Mouse (Mus musculus) intestine, embryonic 14.5 days (tissue): ENCODE results near the gene Ube2j2. TPM values are rescaled to one million over a fixed set of nuclear protein-coding genes. Genes with fewer than 3 reads are reported as not detected.

ENCODE experiments used
- ATAC-seq: fragments of 200-750 bp; cut with Nextera tagmentation; replicated peaks from 2 replicates; pipeline ENCODE4 v1.8.0; 2017; ENCODE audit warnings: low read depth, moderate number of reproducible peaks, moderate TSS enrichment, moderate library complexity; ENCODE audit not compliant: low FRiP score, low TSS enrichment
- DNase-seq: peaks from one replicate; pipeline ENCODE4 v3.0.0-alpha.2; 2018; ENCODE audit warnings: low spot score
- H3K27ac ChIP-seq: fragments of 300-500 bp; sonication (generic); 2 replicates; pipeline ENCODE4 v1.5.1; 2014; ENCODE audit warnings: low read depth, mild to moderate bottlenecking, control low read depth
- H3K27me3 ChIP-seq: fragments of 300-500 bp; sonication (generic); replicated peaks from 2 replicates; pipeline ENCODE4 v1.6.1; 2014; ENCODE audit warnings: low read length, control low read depth; ENCODE audit not compliant: control insufficient read depth, insufficient read depth
- H3K36me3 ChIP-seq: fragments of 300-500 bp; sonication (generic); 2 replicates; pipeline ENCODE4 v1.6.1; 2014; ENCODE audit warnings: low read length, control low read depth; ENCODE audit not compliant: control insufficient read depth, insufficient read depth
- H3K4me1 ChIP-seq: fragments of 300-500 bp; sonication (generic); replicated peaks from 2 replicates; pipeline ENCODE4 v1.6.1; 2014; ENCODE audit warnings: low read length, control low read depth, mixed read lengths; ENCODE audit not compliant: control insufficient read depth, insufficient read depth
- H3K4me2 ChIP-seq: fragments of 300-500 bp; sonication (generic); 2 replicates; pipeline ENCODE4 v1.6.1; 2014; ENCODE audit warnings: low read length
- H3K4me3 ChIP-seq: fragments of 300-500 bp; sonication (generic); 2 replicates; pipeline ENCODE4 v1.5.1; 2014; ENCODE audit warnings: low read depth, low read length, control low read depth, mixed read lengths
- H3K9ac ChIP-seq: fragments of 300-500 bp; sonication (generic); 2 replicates; pipeline ENCODE4 v1.6.1; 2014; ENCODE audit warnings: mild to moderate bottlenecking, low read length
- H3K9me3 ChIP-seq: fragments of 300-500 bp; sonication (generic); 2 replicates; pipeline ENCODE4 v1.6.1; 2016; ENCODE audit warnings: low read length, control low read depth; ENCODE audit not compliant: control insufficient read depth
- WGBS: fragments of 180-500 bp; shearing (Covaris S2); extraction: QIAGEN DNeasy Blood & Tissue Kit; methylation state at CpG from one replicate; pipeline ENCODE4 v1.1.7; 2014; 5-methylcytosine and 5-hydroxymethylcytosine counted together
- polyA plus RNA-seq: library from polyadenylated mRNA; unstranded; fragments of >200 nt; fragmentation: Nextera tagmentation; extraction: Ambion mirVana; gene quantifications from 2 replicates; pipeline ENCODE4 v1.2.1, GENCODE M21; 2014

The Ube2j2 gene
- polyA plus RNA-seq, 1 experiment from 2014 or later: 124 TPM

DNA sequence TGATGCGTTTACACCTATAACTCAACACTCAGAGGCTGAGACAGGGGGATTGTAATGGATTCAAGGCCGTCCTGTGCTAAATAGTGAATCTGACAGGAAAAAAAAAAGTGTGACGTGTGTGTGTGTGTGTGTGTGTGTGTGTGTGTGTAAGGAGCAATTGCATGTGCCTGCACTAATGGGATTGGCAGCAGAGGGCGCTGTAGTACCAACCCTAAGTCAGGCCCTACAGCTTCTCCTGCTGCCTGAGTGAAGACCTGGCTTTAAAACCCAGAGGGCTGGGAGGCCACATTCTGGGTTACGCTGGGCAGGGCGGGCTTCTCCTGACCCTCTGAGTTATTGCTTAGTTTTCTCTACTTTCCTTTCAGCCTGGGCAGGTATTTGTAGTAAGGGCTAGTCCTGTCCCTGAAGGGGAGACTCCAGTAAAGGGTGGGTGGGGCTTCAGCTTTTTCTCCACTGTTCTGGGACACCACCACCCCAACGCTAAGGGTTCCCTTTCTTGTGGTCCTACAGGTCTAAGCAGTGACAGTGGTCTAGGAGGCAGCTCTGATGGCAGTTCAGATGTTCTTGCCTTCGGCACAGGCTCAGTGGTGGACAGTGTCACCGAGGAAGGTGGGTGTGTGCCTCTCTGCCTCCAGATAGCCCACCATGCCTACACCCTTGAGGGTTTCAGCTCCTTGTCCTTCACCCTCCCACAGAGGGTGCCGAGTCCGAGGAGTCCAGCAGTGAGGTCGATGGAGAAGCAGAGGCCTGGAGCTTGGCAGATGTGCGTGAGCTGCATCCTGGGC lies 39.1 kb upstream of the Ube2j2 start:
- no peak overlapping the region for H3K9ac ChIP-seq
- no peak overlapping the region for H3K27ac ChIP-seq
- no peaks in the 10 kb centered on the region for H3K4me1 ChIP-seq
- DNase-seq (no peak), ATAC-seq (no peak)
- 92% methylated on average over 13 of the region's 13 CpGs for WGBS
- no peaks in the 10 kb centered on the region for H3K27me3 ChIP-seq
- peaks cover 59% of the 10 kb centered on the region for H3K36me3 ChIP-seq
- H3K4me2 ChIP-seq: no peak overlapping the region
- H3K9me3 ChIP-seq: no peaks in the 10 kb centered on the region
- H3K4me3 ChIP-seq: no peak overlapping the region

DNA sequence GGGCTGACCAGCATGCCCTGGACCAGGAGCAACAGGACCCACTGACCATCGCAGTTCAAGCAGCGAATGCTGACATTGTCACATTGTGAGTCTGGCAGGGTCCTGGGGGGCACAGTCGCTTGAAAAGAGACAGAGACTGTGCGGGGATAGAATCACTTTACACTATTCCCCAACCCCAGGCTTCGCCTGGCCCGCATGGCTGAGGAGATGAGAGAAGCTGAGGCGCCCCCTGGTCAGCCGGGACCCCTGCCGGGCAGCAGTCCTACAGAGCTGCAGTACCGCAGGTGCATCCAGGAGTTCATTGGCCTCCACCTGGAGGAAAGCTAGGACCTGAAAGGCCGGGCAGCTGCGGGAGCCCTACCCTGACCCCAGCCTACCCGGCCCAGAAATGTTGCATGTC lies 38.0 kb upstream of the Ube2j2 start:
- Histone ChIP-seq H3K27me3 (no peaks in the 10 kb centered on the region), H3K4me3 (no peak overlapping the region), H3K27ac (no peak overlapping the region), H3K9me3 (no peaks in the 10 kb centered on the region), H3K9ac (no peak overlapping the region), H3K36me3 (peaks cover 50% of the 10 kb centered on the region), H3K4me1 (no peaks in the 10 kb centered on the region), H3K4me2 (no peak overlapping the region)
- ATAC-seq: no peak
- no peak for DNase-seq
- WGBS: 90% methylated on average over 13 of the region's 13 CpGs

DNA sequence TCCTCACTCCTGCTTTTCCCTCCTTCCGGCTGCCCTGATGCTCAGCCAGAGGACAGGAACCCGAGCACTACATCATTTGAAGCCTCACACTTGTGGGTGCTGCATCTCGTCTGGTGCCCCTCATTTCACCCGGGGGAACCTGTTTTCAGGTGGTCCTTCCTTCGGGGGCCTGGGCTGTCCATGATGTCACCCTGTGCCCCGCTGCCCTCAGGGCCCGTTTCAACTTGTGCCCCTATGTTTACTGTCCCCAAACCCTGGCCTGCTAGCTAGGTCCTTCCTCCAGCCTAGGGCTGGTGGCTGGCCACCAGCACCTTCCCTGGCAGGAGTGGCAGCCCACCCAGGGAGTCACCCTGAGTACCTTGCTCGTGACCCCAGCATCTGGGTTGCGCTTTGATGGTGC lies 37.5 kb upstream of the Ube2j2 start:
- Histone ChIP-seq H3K36me3 (peaks cover 45% of the 10 kb centered on the region), H3K9me3 (no peaks in the 10 kb centered on the region), H3K4me3 (no peak overlapping the region), H3K9ac (no peak overlapping the region), H3K4me2 (no peak overlapping the region), H3K27me3 (no peaks in the 10 kb centered on the region), H3K4me1 (no peaks in the 10 kb centered on the region), H3K27ac (no peak overlapping the region)
- ATAC-seq: no peak
- DNase-seq: no peak
- 77% methylated on average over 9 of the region's 9 CpGs for WGBS

DNA sequence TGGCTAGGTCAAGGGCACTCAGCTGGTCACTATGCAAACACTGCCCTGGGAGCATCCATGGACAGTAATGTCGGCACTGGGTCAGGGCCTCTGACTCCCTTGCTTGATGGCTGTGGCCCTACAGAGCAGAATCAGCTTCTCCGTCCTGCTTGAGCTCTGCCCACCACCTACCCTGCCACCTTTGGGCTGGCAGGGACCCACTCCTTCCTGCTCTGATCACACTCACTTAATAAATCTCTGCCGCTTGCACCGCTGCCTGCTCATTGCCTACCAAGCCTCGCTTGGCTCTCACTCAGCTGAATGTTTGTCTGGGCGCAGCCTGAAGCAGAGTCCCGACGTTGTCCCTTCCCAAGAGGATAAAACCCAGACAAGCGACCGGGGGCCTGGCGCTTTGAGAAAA lies 36.6 kb upstream of the Ube2j2 start:
- no peaks in the 10 kb centered on the region for H3K27me3 ChIP-seq
- H3K27ac ChIP-seq: no peak overlapping the region
- no peak for ATAC-seq
- no peak overlapping the region for H3K9ac ChIP-seq
- no peak overlapping the region for H3K4me2 ChIP-seq
- DNase-seq: no peak
- H3K4me3 ChIP-seq: no peak overlapping the region
- H3K36me3 ChIP-seq: peaks cover 36% of the 10 kb centered on the region
- no peaks in the 10 kb centered on the region for H3K9me3 ChIP-seq
- no peaks in the 10 kb centered on the region for H3K4me1 ChIP-seq
- WGBS: 78% methylated on average over 11 of the region's 11 CpGs

DNA sequence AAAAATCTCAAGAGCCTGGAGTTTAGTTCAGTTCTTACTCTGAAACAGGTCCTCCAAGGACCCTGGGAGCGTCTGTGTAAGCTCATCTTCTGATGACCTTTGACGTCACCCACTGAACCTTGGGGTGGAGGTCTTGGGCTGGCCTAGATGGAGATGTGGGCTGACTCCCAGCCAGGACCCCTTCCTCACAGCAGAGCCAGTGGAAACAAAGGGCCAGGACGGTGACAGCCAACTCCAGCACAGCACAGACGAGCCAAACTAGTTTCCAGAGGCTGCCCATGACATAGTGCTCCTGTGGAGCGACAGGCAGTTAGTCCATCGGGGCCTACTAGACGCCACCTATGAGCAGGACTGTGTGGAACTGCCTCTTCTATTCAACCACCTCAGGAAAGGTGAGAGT lies 35.4 kb upstream of the Ube2j2 start:
- no peak for ATAC-seq
- no peak overlapping the region for H3K9ac ChIP-seq
- 79% methylated on average over 7 of the region's 7 CpGs for WGBS
- H3K27me3 ChIP-seq: no peaks in the 10 kb centered on the region
- no peak for DNase-seq
- H3K4me2 ChIP-seq: no peak overlapping the region
- H3K4me3 ChIP-seq: no peak overlapping the region
- H3K36me3 ChIP-seq: peaks cover 23% of the 10 kb centered on the region
- H3K9me3 ChIP-seq: no peaks in the 10 kb centered on the region
- H3K27ac ChIP-seq: no peak overlapping the region
- no peaks in the 10 kb centered on the region for H3K4me1 ChIP-seq

DNA sequence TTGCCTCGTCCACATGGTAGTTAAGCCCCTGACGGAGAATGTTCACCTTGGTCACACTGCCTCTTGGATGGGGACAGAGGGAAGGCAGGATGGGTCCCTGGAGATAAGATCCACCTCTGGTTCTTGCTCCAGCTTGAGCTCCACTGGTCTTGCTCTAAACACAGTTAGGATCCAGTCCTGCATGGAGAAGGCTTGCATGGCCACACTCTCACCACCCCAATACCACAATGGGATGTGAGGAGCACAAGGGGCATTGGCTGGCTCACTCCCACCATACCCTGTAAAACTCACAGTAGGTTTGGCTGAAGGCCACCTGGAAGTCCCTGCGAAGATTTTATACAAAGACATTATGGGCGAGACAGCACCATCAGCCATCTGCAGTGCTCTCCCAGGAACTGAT lies 34.9 kb upstream of the Ube2j2 start:
- Histone ChIP-seq H3K4me1 (no peaks in the 10 kb centered on the region), H3K36me3 (peaks cover 19% of the 10 kb centered on the region), H3K4me3 (no peak overlapping the region), H3K9ac (no peak overlapping the region), H3K27me3 (no peaks in the 10 kb centered on the region), H3K27ac (no peak overlapping the region), H3K4me2 (no peak overlapping the region), H3K9me3 (no peaks in the 10 kb centered on the region)
- DNase-seq (no peak), ATAC-seq (no peak)
- WGBS: 91% methylated on average over 4 of the region's 4 CpGs

DNA sequence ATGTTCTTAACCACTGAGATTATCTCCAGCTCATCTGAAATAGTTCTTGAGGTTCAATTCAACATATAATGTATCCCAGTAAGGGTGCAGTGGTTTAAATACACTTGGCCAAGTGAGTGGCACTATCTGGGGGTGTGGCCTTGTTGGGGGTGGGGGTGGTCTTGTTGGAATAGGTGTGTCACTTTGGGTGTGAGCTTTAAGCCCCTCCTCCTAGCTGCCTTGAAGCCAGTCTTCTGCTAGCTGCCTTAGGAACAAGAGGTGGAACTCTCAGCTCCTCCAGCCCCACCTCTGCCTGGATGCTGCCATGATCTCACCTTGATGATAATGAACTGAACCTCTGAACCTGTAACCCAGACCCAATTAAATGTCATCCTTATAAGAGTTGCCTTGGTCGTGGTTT lies 11.6 kb upstream of the Ube2j2 start:
- WGBS: 61% methylated on average over 1 of the region's 1 CpGs
- Histone ChIP-seq H3K9ac (no peak overlapping the region), H3K9me3 (no peaks in the 10 kb centered on the region), H3K4me3 (no peak overlapping the region), H3K36me3 (no peaks in the 10 kb centered on the region), H3K27ac (no peak overlapping the region), H3K4me2 (no peak overlapping the region), H3K4me1 (no peaks in the 10 kb centered on the region), H3K27me3 (no peaks in the 10 kb centered on the region)
- no peak for ATAC-seq
- DNase-seq: no peak

DNA sequence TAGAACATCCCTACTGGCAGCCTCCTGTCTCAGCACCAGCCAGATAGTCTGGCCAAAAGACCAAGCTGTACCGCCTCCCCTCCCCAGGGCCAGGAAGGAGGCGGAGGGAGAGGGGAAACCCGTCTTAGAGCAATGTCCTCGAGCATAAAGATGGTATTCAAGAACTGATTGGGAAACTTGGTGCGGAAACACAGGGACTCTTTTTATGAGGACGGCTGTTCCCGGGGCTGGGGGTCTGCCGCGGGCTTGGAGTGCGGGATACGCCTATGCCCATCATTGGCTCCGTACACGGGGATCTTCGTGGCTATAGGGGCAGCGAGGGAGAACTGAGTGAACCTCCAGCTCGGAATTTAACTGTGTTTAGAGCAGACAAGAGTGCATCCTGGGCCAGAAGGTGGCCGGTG lies 580 bp upstream of the Ube2j2 start:
- H3K27me3 ChIP-seq: no peaks in the 10 kb centered on the region
- H3K27ac ChIP-seq: peak overlapping the region; percentile 82
- peak overlapping the region; percentile 71 for H3K9ac ChIP-seq
- ATAC-seq: peak; percentile 30
- no peak for DNase-seq
- peak overlapping the region; percentile 98 for H3K4me2 ChIP-seq
- WGBS: under 1% methylated on average over 17 of the region's 17 CpGs
- H3K9me3 ChIP-seq: no peaks in the 10 kb centered on the region
- peaks cover 15% of the 10 kb centered on the region for H3K4me1 ChIP-seq
- peak overlapping the region; percentile 91 for H3K4me3 ChIP-seq
- peaks cover 16% of the 10 kb centered on the region for H3K36me3 ChIP-seq

DNA sequence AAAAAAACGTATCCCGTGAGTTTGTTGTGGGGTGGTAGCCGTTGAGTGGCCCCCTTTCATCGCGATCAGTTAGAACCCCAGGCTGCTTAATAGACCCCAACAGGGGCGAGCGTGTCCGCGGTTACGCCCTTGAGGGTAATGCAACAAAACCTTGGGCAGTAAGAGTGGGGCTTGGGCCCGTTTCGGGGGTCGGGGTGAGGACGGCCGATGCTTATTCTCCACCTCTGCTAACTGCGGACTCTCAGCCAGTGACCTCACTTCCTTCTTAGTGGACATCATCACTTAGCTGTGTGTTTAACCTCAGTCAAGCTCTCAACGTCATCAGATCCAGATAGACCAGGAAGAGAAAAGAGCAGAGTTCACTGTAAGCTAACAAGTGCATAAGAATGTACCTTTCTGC lies 640 bp downstream of the Ube2j2 start:
- H3K4me3 ChIP-seq: peak overlapping the region; percentile 91
- no peaks in the 10 kb centered on the region for H3K9me3 ChIP-seq
- H3K9ac ChIP-seq: peak overlapping the region; percentile 88
- H3K4me2 ChIP-seq: peak overlapping the region; percentile 69
- peak overlapping the region; percentile 65; the same call in 1 of the 2 replicates for H3K27ac ChIP-seq
- DNase-seq: peak; percentile 65
- peaks cover 25% of the 10 kb centered on the region for H3K36me3 ChIP-seq
- 0% methylated on average over 17 of the region's 17 CpGs for WGBS
- no peaks in the 10 kb centered on the region for H3K27me3 ChIP-seq
- peaks cover 15% of the 10 kb centered on the region for H3K4me1 ChIP-seq
- 0 out of 2 replicates have a peak, but pooled peaks have one; percentile 13 for ATAC-seq
